Mouse (Mus musculus): ENCODE measurements around the gene Stx6. TPM values are rescaled to one million over a fixed set of nuclear protein-coding genes. Genes with fewer than 3 reads are reported as not detected.
"Not testable (repeated sequence)": the region's sequence is repeated elsewhere in the genome, so short reads cannot be mapped to it uniquely, and the experiment has no call there.

Stx6 gene
- polyA plus RNA-seq, 1 experiment from 2014 or later, result 86.1 TPM

GRCm38 (mm10) chr1:155172895-155173643 is 14.6 kb downstream of the Stx6 start:
- Histone ChIP-seq H3K9ac (no peak overlapping the region), H3K4me2 (no peak overlapping the region)
- 90% methylated on average over 3 of the region's 3 CpGs for WGBS

DNA sequence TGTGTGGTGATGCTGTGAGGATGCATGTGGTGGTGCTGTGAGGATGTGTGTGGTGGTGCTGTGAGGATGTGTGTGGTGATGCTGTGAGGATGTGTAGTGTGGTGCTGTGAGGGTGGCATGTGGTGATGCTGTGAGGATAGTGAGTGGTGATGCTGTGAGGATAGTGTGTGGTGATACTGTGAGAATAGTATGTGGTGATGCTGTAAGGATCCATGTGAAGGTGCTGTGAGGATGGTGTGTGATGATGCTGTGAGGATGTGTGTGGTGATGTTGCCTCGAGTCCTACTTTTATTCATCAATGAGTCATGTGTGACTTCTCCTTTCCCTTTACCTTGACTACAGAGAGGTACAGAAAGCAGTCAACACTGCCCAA is 15.1 kb downstream of the Stx6 start:
- not testable (repeated sequence) for H3K9me3 ChIP-seq; H3K4me3 ChIP-seq; H3K27ac ChIP-seq; H3K27me3 ChIP-seq; H3K9ac ChIP-seq; ATAC-seq (ENCODE audit: insufficient number of reproducible peaks, low FRiP score, low TSS enrichment, low read depth); H3K4me1 ChIP-seq; H3K4me2 ChIP-seq
- peaks cover 22% of the 10 kb centered on the region for H3K36me3 ChIP-seq
- WGBS, result 75% methylated on average over 1 of the region's 1 CpGs

More at GRCm38 (mm10) chr1:155172895-155173643, 14.6 kb downstream of the Stx6 start:
- H3K27me3 ChIP-seq, result no peaks in the 10 kb centered on the region
- peaks cover 19% of the 10 kb centered on the region for H3K36me3 ChIP-seq
- ATAC-seq (ENCODE audit: insufficient number of reproducible peaks, low FRiP score, low TSS enrichment, low read depth), result no peak
- no peaks in the 10 kb centered on the region for H3K9me3 ChIP-seq
- no peaks in the 10 kb centered on the region for H3K4me1 ChIP-seq
- no peak overlapping the region for H3K27ac ChIP-seq
- H3K4me3 ChIP-seq, result no peak overlapping the region

- Histone ChIP-seq H3K27me3 (no peaks in the 10 kb centered on the region), H3K4me2 (no peak overlapping the region), H3K9me3 (no peaks in the 10 kb centered on the region), H3K4me1 (no peaks in the 10 kb centered on the region), H3K36me3 (peaks cover 29% of the 10 kb centered on the region), H3K4me3 (no peak overlapping the region), H3K9ac (no peak overlapping the region), H3K27ac (no peak overlapping the region)
- WGBS, result 82% methylated on average over 1 of the region's 1 CpGs
- no peak for ATAC-seq (ENCODE audit: insufficient number of reproducible peaks, low FRiP score, low TSS enrichment, low read depth)
Measured at GRCm38 (mm10) chr1:155174424-155174823, 15.9 kb downstream of the Stx6 start.

DNA sequence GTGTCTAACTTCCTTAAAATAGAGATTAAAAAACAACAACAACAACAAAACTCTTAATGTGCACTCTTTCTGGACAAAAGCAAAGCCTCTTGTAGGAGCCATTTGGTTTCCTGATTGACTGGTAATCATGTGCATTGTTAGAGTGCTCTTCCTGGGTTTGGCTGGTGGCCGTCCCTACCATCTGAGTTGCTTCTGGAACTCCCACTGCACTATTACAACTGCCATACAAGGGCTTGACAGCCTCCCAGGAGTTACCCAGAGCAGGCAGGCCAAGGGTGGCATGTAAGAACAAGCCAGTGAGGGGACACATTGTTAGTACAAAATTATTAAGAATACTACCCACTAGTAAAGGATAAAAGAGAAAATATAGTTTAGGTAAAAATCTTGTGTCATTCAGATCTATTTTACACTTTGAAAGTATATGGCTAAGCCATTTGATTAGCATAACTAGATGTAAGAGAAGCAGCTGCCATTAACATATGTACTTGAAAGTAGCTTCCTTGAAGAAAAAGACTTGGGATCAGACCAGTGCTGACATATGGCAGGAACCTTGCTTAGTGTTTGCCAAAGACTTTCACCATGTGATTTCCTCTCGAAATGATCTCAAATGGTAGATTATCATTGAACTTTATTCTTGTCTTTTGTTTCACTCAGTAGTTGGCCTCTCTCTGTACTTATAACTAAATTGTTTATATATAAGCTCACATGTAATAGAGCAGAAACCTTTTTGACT is 19.8 kb downstream of the Stx6 start:
- H3K4me3 ChIP-seq, result no peak overlapping the region
- peaks cover 41% of the 10 kb centered on the region for H3K36me3 ChIP-seq
- H3K4me2 ChIP-seq, result no peak overlapping the region
- H3K27me3 ChIP-seq, result no peaks in the 10 kb centered on the region
- H3K9me3 ChIP-seq, result no peaks in the 10 kb centered on the region
- no peak for ATAC-seq (ENCODE audit: insufficient number of reproducible peaks, low FRiP score, low TSS enrichment, low read depth)
- H3K27ac ChIP-seq, result no peak overlapping the region
- WGBS, result 82% methylated on average over 2 of the region's 2 CpGs
- H3K9ac ChIP-seq, result no peak overlapping the region
- H3K4me1 ChIP-seq, result no peaks in the 10 kb centered on the region

DNA sequence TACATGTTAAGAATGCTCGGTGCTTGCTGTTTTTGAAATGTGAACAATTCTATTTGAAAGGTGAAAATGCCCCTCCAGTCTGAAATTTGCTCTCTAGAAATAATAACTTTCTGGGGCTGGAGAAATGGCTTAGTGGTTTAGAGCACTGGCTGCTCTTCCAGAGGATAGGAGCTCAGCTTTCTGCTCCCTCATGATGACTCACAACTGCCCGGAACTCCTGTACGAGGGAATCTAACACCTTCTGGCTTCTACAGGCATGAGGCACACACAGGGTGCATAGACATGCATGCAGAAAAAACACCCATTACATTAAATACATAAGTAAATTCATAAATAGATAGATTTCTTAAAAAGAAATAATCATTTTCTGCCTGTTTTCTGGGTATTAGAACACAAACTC is 25.7 kb downstream of the Stx6 start:
- Histone ChIP-seq H3K36me3 (peaks cover 27% of the 10 kb centered on the region), H3K9ac (no peak overlapping the region), H3K4me3 (no peak overlapping the region), H3K4me2 (no peak overlapping the region), H3K27ac (no peak overlapping the region), H3K27me3 (no peaks in the 10 kb centered on the region), H3K4me1 (no peaks in the 10 kb centered on the region), H3K9me3 (no peaks in the 10 kb centered on the region)
- WGBS, result 80% methylated on average over 3 of the region's 3 CpGs
- no peak for ATAC-seq (ENCODE audit: insufficient number of reproducible peaks, low FRiP score, low TSS enrichment, low read depth)

GRCm38 (mm10) chr1:155188656-155189055 is 30.1 kb downstream of the Stx6 start:
- Histone ChIP-seq H3K4me1 (peaks cover 9% of the 10 kb centered on the region; the same call in 1 of the 2 replicates), H3K9me3 (no peaks in the 10 kb centered on the region), H3K4me2 (no peak overlapping the region), H3K4me3 (no peak overlapping the region), H3K36me3 (peaks cover 42% of the 10 kb centered on the region), H3K27me3 (no peaks in the 10 kb centered on the region), H3K9ac (no peak overlapping the region), H3K27ac (no peak overlapping the region)
- WGBS, result 95% methylated on average over 4 of the region's 4 CpGs
- ATAC-seq (ENCODE audit: insufficient number of reproducible peaks, low FRiP score, low TSS enrichment, low read depth), result no peak

DNA sequence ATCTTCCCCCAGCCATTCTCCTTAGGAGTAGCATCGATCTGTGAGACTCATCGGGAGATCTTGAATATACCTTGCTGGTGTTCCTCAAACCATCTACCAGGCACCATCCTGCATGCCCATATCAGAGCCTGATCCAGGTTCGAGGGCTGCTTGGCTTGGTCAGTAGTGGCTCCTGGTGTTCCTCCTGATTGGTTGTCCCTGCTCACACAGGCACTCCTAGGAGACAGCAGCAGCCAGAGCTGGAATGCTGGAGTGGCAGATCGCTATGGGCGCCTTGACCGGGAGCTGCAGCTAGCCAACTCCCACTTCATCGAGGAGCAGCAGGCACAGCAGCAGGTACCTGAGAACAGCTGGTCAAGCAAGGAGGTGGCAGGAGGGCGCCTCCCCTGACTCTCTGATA is 32.7 kb downstream of the Stx6 start:
- peaks cover 9% of the 10 kb centered on the region; the same call in 1 of the 2 replicates for H3K4me1 ChIP-seq
- no peak for ATAC-seq (ENCODE audit: insufficient number of reproducible peaks, low FRiP score, low TSS enrichment, low read depth)
- WGBS, result 93% methylated on average over 8 of the region's 8 CpGs
- H3K9ac ChIP-seq, result no peak overlapping the region
- H3K27ac ChIP-seq, result no peak overlapping the region
- peaks cover 54% of the 10 kb centered on the region for H3K36me3 ChIP-seq
- no peaks in the 10 kb centered on the region for H3K27me3 ChIP-seq
- H3K9me3 ChIP-seq, result no peaks in the 10 kb centered on the region
- H3K4me2 ChIP-seq, result no peak overlapping the region
- no peak overlapping the region for H3K4me3 ChIP-seq

- Histone ChIP-seq H3K27me3 (no peaks in the 10 kb centered on the region), H3K9ac (no peak overlapping the region), H3K36me3 (peaks cover 54% of the 10 kb centered on the region), H3K4me3 (no peak overlapping the region), H3K4me1 (peaks cover 9% of the 10 kb centered on the region; the same call in 1 of the 2 replicates), H3K9me3 (no peaks in the 10 kb centered on the region), H3K27ac (no peak overlapping the region), H3K4me2 (no peak overlapping the region)
- no peak for ATAC-seq (ENCODE audit: insufficient number of reproducible peaks, low FRiP score, low TSS enrichment, low read depth)
- 67% methylated on average over 2 of the region's 2 CpGs for WGBS
Measured at GRCm38 (mm10) chr1:155191671-155192070, 33.2 kb downstream of the Stx6 start.

- ATAC-seq (ENCODE audit: insufficient number of reproducible peaks, low FRiP score, low TSS enrichment, low read depth), result no peak
- Histone ChIP-seq H3K4me1 (peaks cover 9% of the 10 kb centered on the region; the same call in 1 of the 2 replicates), H3K4me3 (no peak overlapping the region), H3K36me3 (peaks cover 51% of the 10 kb centered on the region), H3K9me3 (no peaks in the 10 kb centered on the region), H3K27me3 (no peaks in the 10 kb centered on the region), H3K9ac (no peak overlapping the region), H3K27ac (peak overlapping the region; percentile 44; the same call in 1 of the 2 replicates), H3K4me2 (no peak overlapping the region)
- 43% methylated on average over 15 of the region's 15 CpGs for WGBS
Measured at GRCm38 (mm10) chr1:155192805-155193368, 34.4 kb downstream of the Stx6 start.

GRCm38 (mm10) chr1:155196691-155197090 is 38.2 kb downstream of the Stx6 start:
- Histone ChIP-seq H3K27me3 (no peaks in the 10 kb centered on the region), H3K9ac (no peak overlapping the region), H3K4me2 (no peak overlapping the region), H3K4me1 (peaks cover 17% of the 10 kb centered on the region; the same call in 1 of the 2 replicates), H3K9me3 (no peaks in the 10 kb centered on the region), H3K4me3 (no peak overlapping the region), H3K36me3 (peaks cover 49% of the 10 kb centered on the region), H3K27ac (no peak overlapping the region; the same call in 1 of the 2 replicates)
- WGBS, result 69% methylated on average over 4 of the region's 4 CpGs
- ATAC-seq (ENCODE audit: insufficient number of reproducible peaks, low FRiP score, low TSS enrichment, low read depth), result no peak

DNA sequence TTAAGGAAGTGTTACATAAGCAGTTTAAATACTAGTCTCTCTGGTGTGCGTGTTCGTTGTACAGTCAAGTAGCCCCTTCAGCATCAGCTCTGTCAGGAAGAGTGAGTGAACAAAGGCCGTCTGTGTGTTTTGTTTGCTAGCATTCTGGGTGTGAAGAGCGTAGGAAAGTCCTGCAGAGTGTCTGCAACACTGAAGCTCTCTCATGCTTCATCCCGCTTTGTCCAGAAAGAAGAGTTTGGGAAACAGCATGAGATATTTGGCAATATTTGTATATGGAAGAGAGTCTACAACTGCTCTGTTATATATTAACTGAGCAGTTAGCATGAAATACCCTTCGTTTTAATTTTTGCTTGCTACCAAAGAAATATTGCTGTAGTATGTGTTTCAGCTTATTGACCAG is 41.0 kb downstream of the Stx6 start:
- no peak overlapping the region for H3K4me2 ChIP-seq
- no peak overlapping the region for H3K4me3 ChIP-seq
- H3K9me3 ChIP-seq, result no peaks in the 10 kb centered on the region
- peaks cover 45% of the 10 kb centered on the region for H3K36me3 ChIP-seq
- no peak overlapping the region for H3K27ac ChIP-seq
- ATAC-seq (ENCODE audit: insufficient number of reproducible peaks, low FRiP score, low TSS enrichment, low read depth), result no peak
- H3K4me1 ChIP-seq, result peaks cover 27% of the 10 kb centered on the region
- 89% methylated on average over 6 of the region's 6 CpGs for WGBS
- no peak overlapping the region for H3K9ac ChIP-seq
- no peaks in the 10 kb centered on the region for H3K27me3 ChIP-seq

DNA sequence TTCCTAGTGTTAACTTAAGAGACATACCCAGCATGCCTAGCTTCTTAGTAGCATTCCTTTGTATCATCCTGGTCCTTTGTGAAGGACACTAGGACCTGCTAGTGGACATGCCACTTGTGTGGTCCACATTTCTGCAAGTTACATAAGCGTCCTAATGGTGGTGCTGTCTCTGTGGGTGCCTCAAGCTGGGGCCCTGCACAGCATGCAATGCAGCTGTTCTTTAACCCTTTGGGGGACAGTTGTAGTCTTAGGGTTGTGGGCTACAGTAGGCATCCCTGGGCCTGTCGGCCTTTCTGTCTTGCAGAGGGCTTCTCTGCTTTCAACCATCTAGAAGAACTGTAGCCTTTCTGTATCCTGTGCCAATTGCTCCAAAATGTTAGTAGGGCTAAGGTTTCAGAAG is 42.5 kb downstream of the Stx6 start:
- Histone ChIP-seq H3K4me3 (no peak overlapping the region), H3K4me2 (no peak overlapping the region), H3K27me3 (no peaks in the 10 kb centered on the region), H3K9me3 (no peaks in the 10 kb centered on the region), H3K9ac (no peak overlapping the region), H3K27ac (no peak overlapping the region), H3K4me1 (peaks cover 42% of the 10 kb centered on the region), H3K36me3 (peaks cover 39% of the 10 kb centered on the region)
- ATAC-seq (ENCODE audit: insufficient number of reproducible peaks, low FRiP score, low TSS enrichment, low read depth), result no peak
- WGBS, result 53% methylated on average over 2 of the region's 2 CpGs
